Mouse (Mus musculus): ENCODE data around the gene Ap1ar. TPM values are rescaled to one million over a fixed set of nuclear protein-coding genes. Genes with fewer than 3 reads are reported as not detected.

Gene Ap1ar
- polyA plus RNA-seq, 1 experiment from 2014 or later = 19.7 TPM

Other genes starting within 250 kb of the Ap1ar start
- gene Neurog2, start 204.4 kb downstream of the Ap1ar start, polyA plus RNA-seq (2015; fragmentation: Nextera tagmentation; extraction: Ambion mirVana) = not detected in 2 replicates
- 0.54 and 0.58 TPM in 2 replicates for gene Alpk1, start 57.0 kb downstream of the Ap1ar start, polyA plus RNA-seq (2015; fragmentation: Nextera tagmentation; extraction: Ambion mirVana)
- 14.2 and 15.6 TPM in 2 replicates for gene Tifa, start 47.7 kb downstream of the Ap1ar start, polyA plus RNA-seq (2015; fragmentation: Nextera tagmentation; extraction: Ambion mirVana)
- 47.3 and 55.5 TPM in 2 replicates for gene Fam241a, start 58.8 kb upstream of the Ap1ar start, polyA plus RNA-seq (2015; fragmentation: Nextera tagmentation; extraction: Ambion mirVana)